Mouse (Mus musculus): ENCODE measurements at regions not wholly inside any gene's neighbourhood (a gene's known extent, or its start where the extent isn't known, plus 50 kb on each side); places are given as distances from the start of the nearest gene placed in this dataset.

GRCm38 (mm10) chr8:127662776-127663499 is 599.2 kb downstream of the Pard3 start:
- DNase-seq, result no peak

- no peak for DNase-seq
These were observed 602.9 kb downstream of the Pard3 start for GRCm38 (mm10) chr8:127666606-127667005.

- no peak for DNase-seq
These were observed 605.3 kb downstream of the Pard3 start for GRCm38 (mm10) chr8:127668991-127669390.

GRCm38 (mm10) chr8:127674063-127674462 is 610.4 kb downstream of the Pard3 start:
- DNase-seq, result no peak

- no peak for DNase-seq
These were observed 611.7 kb downstream of the Pard3 start for GRCm38 (mm10) chr8:127675377-127675776.

GRCm38 (mm10) chr8:127680205-127680604 is 616.5 kb downstream of the Pard3 start:
- DNase-seq, result no peak

GRCm38 (mm10) chr8:127684213-127684612 is 620.5 kb downstream of the Pard3 start:
- DNase-seq, result no peak

- DNase-seq, result no peak
These were observed 627.1 kb downstream of the Pard3 start for GRCm38 (mm10) chr8:127690792-127691191.

- DNase-seq, result peak; percentile 7 to 39
These were observed 634.7 kb downstream of the Pard3 start for GRCm38 (mm10) chr8:127698404-127698803.

GRCm38 (mm10) chr8:127704406-127704805 is 640.7 kb downstream of the Pard3 start:
- DNase-seq, result no peak

- DNase-seq, result no peak
These were observed 642.5 kb downstream of the Pard3 start for GRCm38 (mm10) chr8:127706051-127706835.

GRCm38 (mm10) chr8:127709439-127709838 is 645.7 kb downstream of the Pard3 start:
- no peak for DNase-seq

- DNase-seq, result no peak
These were observed 643.3 kb upstream of the Nrp1 start for GRCm38 (mm10) chr8:127715097-127715496.

- DNase-seq, result no peak
These were observed 640.4 kb upstream of the Nrp1 start for GRCm38 (mm10) chr8:127717969-127718368.

GRCm38 (mm10) chr8:127719881-127720280 is 638.5 kb upstream of the Nrp1 start:
- peak; percentile 3 for DNase-seq

- DNase-seq, result no peak
These were observed 637.7 kb upstream of the Nrp1 start for GRCm38 (mm10) chr8:127720593-127721290.

GRCm38 (mm10) chr8:127721624-127722023 is 636.8 kb upstream of the Nrp1 start:
- no peak for DNase-seq

- DNase-seq, result no peak
These were observed 624.3 kb upstream of the Nrp1 start for GRCm38 (mm10) chr8:127734059-127734458.

- DNase-seq, result no peak
These were observed 616.2 kb upstream of the Nrp1 start for GRCm38 (mm10) chr8:127742236-127742635.

- peak; percentile 44 to 67 for DNase-seq
These were observed 613.2 kb upstream of the Nrp1 start for GRCm38 (mm10) chr8:127745221-127745620.

GRCm38 (mm10) chr8:127746456-127746855 is 611.9 kb upstream of the Nrp1 start:
- no peak for DNase-seq

GRCm38 (mm10) chr8:127752871-127753270 is 605.5 kb upstream of the Nrp1 start:
- DNase-seq, result no peak

All from adrenal gland, postnatal 36 days (tissue).